Comparison of ENCODE assay signal across 22 mouse cellular contexts in the genomic region with DNA sequence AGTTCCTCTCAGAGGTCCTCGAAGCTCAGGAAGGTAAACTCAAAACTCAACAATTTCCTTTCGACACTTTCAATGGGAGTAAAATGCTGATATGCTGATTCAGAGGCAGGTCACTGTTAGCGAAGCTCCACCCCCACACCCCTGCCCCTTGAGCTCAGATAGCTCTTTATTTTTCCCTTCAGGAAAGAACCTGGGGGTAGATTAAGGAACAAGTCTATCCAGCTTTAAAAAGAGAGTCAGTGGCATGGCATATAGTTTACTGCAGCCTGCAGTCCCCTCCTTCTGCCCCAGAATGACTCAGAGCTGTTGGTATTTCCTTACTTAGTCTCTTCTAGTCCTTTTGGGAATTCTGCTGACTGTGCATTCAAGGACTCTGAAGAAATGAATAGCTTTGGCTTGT. TPM values are rescaled to one million over a fixed set of nuclear protein-coding genes. Genes with fewer than 3 reads are reported as not detected.
A peak's percentile ranks its signal among the peaks of the same experiment; 100 is the strongest.
DNase-seq lines count a peak whose midpoint lies in the region; ATAC-seq lines count a peak whose summit lies in the region.
"Had no signal": no experiment of that assay in that cellular context is flagged by ENCODE, and none has a peak within 500 bp of the region (broad histone marks: within the 10 kb centered on the region; RNA-seq: fewer than 3 reads in every experiment).

No protein-coding gene starts in this region.

- no peaks in the 10 kb centered on the region for H3K27me3 ChIP-seq in lung, embryonic 15.5 days
- H3K27me3 ChIP-seq: embryonic facial prominence, embryonic 12.5 days; neural tube, embryonic 15.5 days had no signal

- 51% methylated on average over 3 of the region's 3 CpGs for WGBS in lung, embryonic 15.5 days

- peaks cover 11% of the 10 kb centered on the region; the same call in 1 of the 2 replicates for H3K36me3 ChIP-seq in lung, embryonic 15.5 days
- H3K36me3 ChIP-seq: embryonic facial prominence, embryonic 12.5 days had no signal

- no peak overlapping the region for H3K4me2 ChIP-seq in lung, embryonic 15.5 days
- H3K4me2 ChIP-seq: embryonic facial prominence, embryonic 12.5 days; heart, embryonic 11.5 days; neural tube, embryonic 15.5 days had no signal

- H3K4me3 ChIP-seq in lung, embryonic 15.5 days = no peak overlapping the region
- H3K4me3 ChIP-seq: embryonic facial prominence, embryonic 12.5 days; neural tube, embryonic 15.5 days had no signal

- no peak overlapping the region for H3K9ac ChIP-seq in lung, embryonic 15.5 days
- H3K9ac ChIP-seq: embryonic facial prominence, embryonic 12.5 days; neural tube, embryonic 15.5 days had no signal

- ATAC-seq in lung, embryonic 15.5 days (ENCODE audit: borderline replicate concordance, extremely low read depth, low FRiP score, low TSS enrichment) = peak; percentile 67
- ATAC-seq: forebrain, embryonic 16.5 days; midbrain, embryonic 16.5 days had no signal

- no peaks in the 10 kb centered on the region for H3K9me3 ChIP-seq in lung, embryonic 15.5 days
- H3K9me3 ChIP-seq: embryonic facial prominence, embryonic 12.5 days; neural tube, embryonic 15.5 days had no signal

- DNase-seq in 3134 (ENCODE audit: extremely low read depth, insufficient read length, low spot score) = peak; percentile 16
- peak; percentile 52 for DNase-seq in NIH3T3 (ENCODE audit: low read depth)
- peak; percentile 35 to 54 for DNase-seq in lung, postnatal 4 days
- DNase-seq in yolk sac, embryonic 10.5 days (ENCODE audit: low spot score) = no peak
- no peak for DNase-seq in cerebellum, adult 9-11 months
- no peak for DNase-seq in embryo, embryonic 9.5 days (ENCODE audit: extremely low spot score)
- DNase-seq: adrenal gland, postnatal 25 days; B cell, adult 2 months; cerebellum, adult 2 months; heart, postnatal 10 days; kidney, adult 2 months; kidney, postnatal 14 days; left cerebral cortex, postnatal 4 days; liver; right cerebral cortex, postnatal 25 days; thymus, postnatal 14 days had no signal

- peak overlapping the region; percentile 24; the same call in 1 of the 2 replicates for H3K27ac ChIP-seq in lung, embryonic 15.5 days
- H3K27ac ChIP-seq: embryonic facial prominence, embryonic 12.5 days; neural tube, embryonic 15.5 days had no signal

- no peaks in the 10 kb centered on the region for H3K4me1 ChIP-seq in lung, embryonic 15.5 days
- H3K4me1 ChIP-seq: embryonic facial prominence, embryonic 12.5 days; neural tube, embryonic 15.5 days had no signal

RNA-seq across cellular contexts. Expression of gene Ocrl, which starts 18.3 kb away (rescaled TPM):
- 16.1 and 19.4 TPM in 2 replicates for polyA plus RNA-seq in lung, embryonic 15.5 days (2015; fragmentation: Nextera tagmentation; extraction: Ambion mirVana)

RNA-seq across cellular contexts. Expression of gene Smarca1, which starts 37.7 kb away (rescaled TPM):
- 28.4 and 31.1 TPM in 2 replicates for polyA plus RNA-seq in lung, embryonic 15.5 days (2015; fragmentation: Nextera tagmentation; extraction: Ambion mirVana)

Comparison
In these comparisons a context has a peak if more than half of its experiments do, and no peak if none do; other contexts are left out.
1. DNase-seq: peak in 3134 (single experiment), NIH3T3 (single experiment) and lung, postnatal 4 days (2 of 2); none in yolk sac, embryonic 10.5 days (single experiment), cerebellum, adult 9-11 months (single experiment) and embryo, embryonic 9.5 days (single experiment).